Mouse (Mus musculus) lung, postnatal 10 days (tissue): Measurements from ENCODE around the gene Skap1.

ENCODE experiments used
- DNase-seq: peaks from one replicate; pipeline ENCODE4 v3.0.0; 2021

Gene Skap1

GRCm38 (mm10) chr11:96631521-96631920 is 167.1 kb downstream of the Skap1 start:
- no peak for DNase-seq

- DNase-seq = no peak
Measured at GRCm38 (mm10) chr11:96637927-96638326, 173.5 kb downstream of the Skap1 start.

- DNase-seq = no peak
Measured at GRCm38 (mm10) chr11:96639805-96640204, 175.4 kb downstream of the Skap1 start.

GRCm38 (mm10) chr11:96642173-96643140 is 178.1 kb downstream of the Skap1 start:
- DNase-seq = peak; percentile 38

GRCm38 (mm10) chr11:96644969-96645368 is 180.6 kb downstream of the Skap1 start:
- DNase-seq = no peak

GRCm38 (mm10) chr11:96645538-96646037 is 181.2 kb downstream of the Skap1 start:
- DNase-seq = peak; percentile 57

- no peak for DNase-seq
Measured at GRCm38 (mm10) chr11:96651848-96652247, 187.5 kb downstream of the Skap1 start.

GRCm38 (mm10) chr11:96653867-96654266 is 189.5 kb downstream of the Skap1 start:
- no peak for DNase-seq

GRCm38 (mm10) chr11:96658420-96658819 is 194.0 kb downstream of the Skap1 start:
- DNase-seq = peak; percentile 35

GRCm38 (mm10) chr11:96666924-96667323 is 202.5 kb downstream of the Skap1 start:
- peak; percentile 23 for DNase-seq

- DNase-seq = no peak
Measured at GRCm38 (mm10) chr11:96668367-96668766, 204.0 kb downstream of the Skap1 start.

GRCm38 (mm10) chr11:96673792-96674191 is 209.4 kb downstream of the Skap1 start:
- peak; percentile 80 for DNase-seq

- peak; percentile 29 for DNase-seq
Measured at GRCm38 (mm10) chr11:96674786-96675365, 210.5 kb downstream of the Skap1 start.

- no peak for DNase-seq
Measured at GRCm38 (mm10) chr11:96678026-96678425, 213.6 kb downstream of the Skap1 start.

GRCm38 (mm10) chr11:96679026-96679425 is 214.6 kb downstream of the Skap1 start:
- DNase-seq = no peak

- no peak for DNase-seq
Measured at GRCm38 (mm10) chr11:96685381-96685780, 221.0 kb downstream of the Skap1 start.

GRCm38 (mm10) chr11:96686713-96687280 is 222.4 kb downstream of the Skap1 start:
- DNase-seq = no peak

- DNase-seq = no peak
Measured at GRCm38 (mm10) chr11:96692250-96692649, 227.9 kb downstream of the Skap1 start.

- DNase-seq = no peak
Measured at GRCm38 (mm10) chr11:96693360-96693759, 229.0 kb downstream of the Skap1 start.

- DNase-seq = no peak
Measured at GRCm38 (mm10) chr11:96694774-96695173, 230.4 kb downstream of the Skap1 start.

GRCm38 (mm10) chr11:96696168-96696727 is 231.9 kb downstream of the Skap1 start:
- no peak for DNase-seq

GRCm38 (mm10) chr11:96696842-96697455 is 232.6 kb downstream of the Skap1 start:
- DNase-seq = peak; percentile 7

- no peak for DNase-seq
Measured at GRCm38 (mm10) chr11:96697467-96697866, 233.1 kb downstream of the Skap1 start.
